Mouse (Mus musculus): ENCODE measurements around the gene Lhx5.

Gene Lhx5

DNA sequence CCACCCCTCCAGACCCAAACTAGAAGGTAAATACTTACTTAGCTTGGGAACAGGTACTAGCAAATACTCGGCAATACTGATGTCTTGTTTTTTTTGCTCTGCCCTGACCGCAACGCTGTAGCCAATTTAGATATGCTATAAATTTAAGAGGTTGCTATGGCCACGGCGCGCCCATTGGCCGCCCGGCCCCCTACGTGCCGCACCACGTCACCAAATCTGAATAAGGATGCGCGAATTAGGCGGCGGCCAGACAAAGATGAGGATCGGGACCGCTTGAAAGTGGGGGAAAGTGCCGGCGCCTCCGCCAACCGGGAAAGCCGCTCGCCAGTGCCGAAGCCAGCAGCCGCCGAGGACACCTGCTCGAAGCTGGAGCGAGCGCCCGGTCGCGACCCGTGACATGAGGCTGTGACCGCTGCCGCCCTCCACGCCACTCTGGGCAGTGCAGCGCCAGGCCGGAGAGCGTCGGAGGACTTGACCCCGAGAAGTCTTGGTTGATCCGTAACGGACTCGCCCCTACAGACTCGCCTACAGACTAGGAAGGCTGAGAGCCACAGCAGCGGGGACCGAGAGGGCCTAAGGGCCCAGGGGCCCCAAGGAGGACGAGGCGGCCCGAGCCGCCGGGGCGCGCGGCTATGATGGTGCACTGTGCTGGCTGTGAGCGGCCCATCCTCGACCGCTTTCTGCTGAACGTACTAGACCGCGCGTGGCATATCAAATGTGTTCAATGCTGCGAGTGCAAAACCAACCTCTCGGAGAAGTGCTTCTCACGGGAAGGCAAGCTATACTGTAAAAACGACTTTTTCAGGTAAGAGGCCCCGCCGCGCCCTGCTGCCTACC lies at the start of gene Lhx5:
Gene Lhx5 (plus strand): TSS at position 51 of the 837 bp plus-strand sequence.
- DNase-seq, result no peak

DNA sequence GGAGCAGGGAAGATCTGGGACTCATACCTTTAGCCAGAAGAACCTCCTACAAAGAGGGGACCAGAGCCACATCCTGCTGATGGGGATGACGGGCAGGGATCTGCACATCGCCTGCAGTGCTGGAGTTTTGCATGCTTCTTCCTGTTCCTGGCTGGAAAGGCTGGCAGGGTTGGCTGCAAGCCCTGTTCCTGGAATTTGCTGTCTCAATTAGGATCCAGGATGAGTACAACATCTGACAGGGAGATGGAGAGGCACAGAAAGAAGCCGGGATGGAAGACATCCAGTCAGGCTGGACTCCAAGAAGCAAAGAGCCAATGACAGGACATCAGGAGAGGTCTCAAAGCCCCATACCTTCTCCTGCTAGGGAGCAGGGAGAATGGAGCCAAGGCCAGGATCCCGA lies 45.1 kb upstream of the Lhx5 start:
- DNase-seq, result no peak

DNA sequence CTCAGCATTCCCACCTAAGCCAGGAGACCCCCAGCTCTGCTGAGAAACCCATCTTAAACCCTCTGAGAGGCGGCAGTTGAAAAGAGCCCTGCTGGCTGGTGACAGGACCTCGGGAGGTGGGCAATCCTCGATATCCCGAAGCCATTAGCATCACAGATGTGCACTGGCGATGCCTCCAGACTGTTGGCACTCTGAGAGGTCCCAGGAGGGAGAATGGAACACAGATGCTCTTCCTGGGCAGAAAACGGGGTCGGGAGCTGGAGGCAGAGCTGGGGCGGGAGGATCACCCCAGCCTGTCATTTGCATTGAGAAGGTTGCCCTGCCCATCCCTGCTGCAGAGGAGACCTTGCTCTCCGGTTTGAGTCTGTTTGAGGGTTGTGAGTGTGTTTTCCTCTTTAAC lies 42.7 kb upstream of the Lhx5 start:
- DNase-seq, result no peak

DNA sequence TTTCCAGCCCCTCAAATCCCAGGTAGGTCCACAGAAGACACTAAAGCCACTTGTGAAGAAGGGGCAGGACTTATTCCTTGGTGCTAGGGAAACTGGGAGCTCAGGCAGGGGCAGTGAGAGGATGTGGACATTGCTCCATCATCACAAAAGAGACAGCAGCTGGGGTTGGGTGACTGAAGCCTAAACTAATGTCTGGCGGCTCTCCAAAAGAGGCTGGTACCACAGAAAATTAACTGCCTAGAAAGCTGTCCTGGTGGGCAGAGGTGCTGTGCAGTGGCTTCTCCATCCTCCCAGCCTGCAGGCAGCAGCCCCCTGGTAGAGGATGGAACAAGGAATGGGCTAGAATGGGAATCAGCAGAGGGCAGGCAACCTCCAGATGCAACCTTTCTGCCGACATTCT lies 41.5 kb upstream of the Lhx5 start:
- DNase-seq, result no peak

DNA sequence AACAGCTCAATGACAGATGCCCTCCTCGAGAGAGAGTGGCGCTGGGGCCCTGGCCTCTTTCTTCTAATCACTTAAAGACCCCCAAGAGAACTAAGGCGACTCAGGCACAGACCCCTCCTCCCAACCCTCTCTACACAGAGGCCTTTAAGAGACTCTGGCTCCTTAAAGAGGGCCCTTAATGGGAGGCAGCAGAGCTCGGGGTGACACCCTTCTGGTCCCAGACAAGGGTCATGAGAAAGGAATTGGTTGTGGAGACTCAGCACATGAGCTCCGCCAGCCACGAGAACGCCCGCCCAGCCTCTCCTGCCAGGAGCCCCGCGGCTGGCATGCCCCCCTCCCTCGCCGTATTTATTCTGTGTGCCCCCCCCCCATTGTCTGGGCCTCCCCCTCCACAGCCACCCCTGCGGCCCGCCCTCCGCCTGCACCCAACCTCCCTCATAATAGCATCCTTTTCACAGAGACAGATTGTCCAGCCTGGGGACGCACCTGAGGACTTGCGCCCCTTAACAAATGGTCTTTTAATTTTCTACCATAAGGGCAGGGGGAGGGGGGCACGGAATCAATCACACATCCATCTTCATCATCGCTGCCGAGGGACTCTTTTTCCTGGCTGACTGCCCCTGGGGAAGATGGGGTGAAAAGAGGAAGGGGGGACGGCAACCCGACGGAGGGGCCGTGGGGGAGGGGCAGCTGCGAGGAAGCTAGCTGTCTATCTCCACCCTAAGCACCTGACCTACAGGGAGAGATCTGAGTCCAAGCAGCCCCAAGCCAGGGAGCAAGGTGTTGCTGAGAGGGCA lies 37.4 kb upstream of the Lhx5 start:
- DNase-seq, result no peak

DNA sequence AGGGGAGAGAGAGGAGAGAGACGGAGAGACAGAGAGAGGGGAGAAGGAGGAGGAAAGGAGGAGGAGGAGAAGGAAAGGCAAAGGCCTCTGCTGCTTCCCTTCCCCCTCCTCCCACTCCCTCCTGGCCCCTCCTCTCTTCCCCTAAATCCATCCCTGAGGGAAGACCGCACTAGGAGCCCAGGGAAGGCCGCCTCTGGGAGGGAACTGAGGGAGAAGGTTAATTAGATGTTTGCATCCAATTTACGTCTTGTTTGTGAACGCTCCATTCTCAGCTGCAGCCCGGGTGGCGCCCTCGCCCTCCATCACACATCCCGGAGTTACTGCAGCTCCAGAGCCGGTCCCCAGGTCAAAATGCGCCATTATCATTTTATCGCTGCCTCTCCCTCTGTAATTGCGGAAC lies 33.5 kb upstream of the Lhx5 start:
- no peak for DNase-seq

DNA sequence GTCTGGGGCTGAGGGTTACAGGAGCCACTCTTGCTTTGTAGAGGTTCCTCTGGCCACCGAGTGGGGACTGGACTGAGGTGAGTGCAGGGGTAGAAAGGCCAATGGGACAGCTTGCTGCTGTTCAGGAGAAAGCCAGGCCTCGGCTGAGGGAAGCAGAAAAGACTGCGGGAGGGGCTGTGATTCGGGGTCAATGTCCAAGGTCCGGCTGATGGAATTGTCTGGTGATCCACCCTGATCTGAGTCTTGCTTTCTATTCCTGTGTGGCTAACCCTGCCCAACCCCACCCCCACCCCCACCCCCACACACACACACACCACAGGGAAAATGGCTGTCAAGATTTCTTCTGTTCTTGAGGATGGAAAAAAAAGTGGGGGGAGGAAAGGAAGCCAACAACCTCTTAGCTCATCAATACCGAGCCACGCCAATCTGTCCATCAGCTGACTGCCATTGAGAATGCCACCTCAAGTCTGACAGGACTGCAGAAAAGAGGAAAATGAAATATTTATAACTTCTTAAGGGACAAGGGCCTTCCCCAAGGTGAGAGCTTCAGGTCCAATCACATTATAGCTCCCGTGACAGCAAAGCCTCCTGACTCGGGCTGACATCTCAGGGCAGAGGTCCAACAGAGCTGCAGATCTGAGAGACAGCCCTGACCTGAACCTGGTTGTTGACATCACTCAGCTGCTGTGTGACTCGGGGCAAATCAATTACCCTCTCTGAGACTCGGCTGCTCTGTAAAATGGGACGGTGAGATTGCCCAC lies 26.5 kb upstream of the Lhx5 start:
- DNase-seq, result no peak

DNA sequence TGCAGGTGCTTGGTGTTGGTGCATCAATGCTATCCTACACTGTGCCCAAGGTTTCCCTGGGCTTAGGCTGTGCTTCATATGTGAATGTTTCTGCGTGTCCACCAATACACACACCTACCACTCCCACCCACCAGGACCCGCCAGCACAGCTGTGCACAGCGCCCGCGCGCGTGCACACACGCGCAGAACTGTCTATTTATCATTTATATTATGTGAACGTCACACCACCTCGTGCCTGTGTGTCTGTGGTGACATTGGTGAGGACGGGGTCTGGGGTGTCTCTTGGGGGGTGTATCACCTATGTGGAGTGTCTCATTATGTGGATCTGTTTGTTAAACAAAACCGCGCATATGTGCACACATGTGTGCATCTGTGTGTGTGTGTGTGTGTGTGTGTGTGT lies 22.6 kb upstream of the Lhx5 start:
- no peak for DNase-seq

DNA sequence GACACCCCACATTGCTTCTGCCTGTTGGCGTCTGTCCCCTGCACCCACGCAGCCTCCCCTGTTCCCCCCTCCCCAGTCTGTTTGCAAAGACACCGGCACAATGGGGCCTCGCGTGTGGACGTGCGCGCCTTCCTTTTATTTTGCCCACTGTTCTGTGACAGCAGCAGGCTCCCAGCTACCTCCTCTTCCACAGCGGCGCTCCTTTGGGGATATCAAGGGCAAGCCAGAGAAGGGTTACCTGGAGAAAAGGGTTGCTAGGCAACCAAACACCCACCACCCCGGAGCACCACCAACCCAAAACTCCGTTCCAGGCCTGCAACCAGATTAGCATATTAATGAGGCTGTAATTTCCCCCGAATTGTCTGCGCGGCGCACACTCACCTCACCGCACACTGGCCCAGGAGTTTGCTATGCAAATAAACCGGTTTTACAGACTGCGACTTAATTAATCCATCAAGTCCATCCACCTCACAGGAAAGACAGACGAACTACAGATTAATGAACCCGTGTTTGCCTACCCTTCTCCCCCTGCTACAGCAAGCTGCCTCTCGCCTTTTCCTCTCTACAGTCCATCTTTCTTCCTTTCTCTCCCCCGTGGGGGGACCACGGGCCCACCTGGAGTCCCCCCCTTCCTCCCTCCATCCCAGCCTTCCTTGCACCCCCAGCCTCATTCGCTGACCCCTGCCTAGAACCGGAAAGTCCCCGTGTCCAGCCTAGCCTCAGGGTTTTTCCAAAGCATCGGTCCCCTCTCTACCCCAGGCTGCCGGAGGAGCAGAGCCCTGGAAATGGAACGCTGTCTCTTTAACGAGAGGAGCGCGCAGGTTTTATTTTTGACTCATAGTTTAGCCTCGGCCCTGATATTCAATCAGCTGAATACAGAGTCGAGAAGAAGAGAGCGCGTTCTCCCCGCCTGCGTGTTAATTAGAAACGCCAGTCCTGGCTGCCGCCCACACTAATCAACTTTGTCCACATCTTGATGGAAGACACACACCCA lies 21.8 kb upstream of the Lhx5 start:
- DNase-seq, result no peak

DNA sequence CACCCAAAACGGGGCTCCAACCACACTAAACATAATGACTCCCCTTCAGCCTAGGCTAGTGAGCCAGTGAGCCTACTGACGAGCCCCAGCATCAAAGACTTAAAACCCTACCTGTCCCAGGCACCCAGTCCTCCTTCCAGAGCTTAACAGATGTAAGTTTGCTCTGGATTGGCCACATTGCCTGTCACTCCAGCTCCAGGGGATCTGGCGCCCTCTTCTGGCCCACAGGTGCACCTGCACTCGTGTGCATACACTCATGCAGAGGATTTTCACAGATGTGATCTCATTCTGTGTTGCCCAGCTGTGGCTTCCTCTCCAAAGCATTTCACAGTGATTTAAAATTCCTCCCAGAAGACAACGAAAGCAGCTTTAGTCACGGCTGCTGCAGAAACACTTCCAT lies 18.1 kb upstream of the Lhx5 start:
- DNase-seq, result no peak

DNA sequence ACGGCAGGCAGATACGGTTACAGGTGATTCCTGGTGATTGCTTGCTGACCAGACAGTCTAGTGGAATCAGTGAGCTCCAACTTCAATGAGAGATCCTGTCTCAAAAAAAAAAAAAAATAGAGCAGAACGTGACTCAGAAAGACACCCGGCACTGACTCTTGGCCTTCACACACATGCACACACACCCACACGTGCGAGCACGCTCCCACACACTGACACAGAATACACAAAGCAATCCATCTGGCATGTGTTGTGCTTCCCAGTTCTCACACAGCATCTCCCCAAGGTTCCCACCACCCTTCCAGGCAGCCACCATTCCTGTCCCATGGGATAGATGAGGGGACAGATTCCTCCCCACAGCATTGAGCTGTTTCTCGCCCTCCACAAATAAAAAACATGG lies 11.4 kb upstream of the Lhx5 start:
- no peak for DNase-seq

DNA sequence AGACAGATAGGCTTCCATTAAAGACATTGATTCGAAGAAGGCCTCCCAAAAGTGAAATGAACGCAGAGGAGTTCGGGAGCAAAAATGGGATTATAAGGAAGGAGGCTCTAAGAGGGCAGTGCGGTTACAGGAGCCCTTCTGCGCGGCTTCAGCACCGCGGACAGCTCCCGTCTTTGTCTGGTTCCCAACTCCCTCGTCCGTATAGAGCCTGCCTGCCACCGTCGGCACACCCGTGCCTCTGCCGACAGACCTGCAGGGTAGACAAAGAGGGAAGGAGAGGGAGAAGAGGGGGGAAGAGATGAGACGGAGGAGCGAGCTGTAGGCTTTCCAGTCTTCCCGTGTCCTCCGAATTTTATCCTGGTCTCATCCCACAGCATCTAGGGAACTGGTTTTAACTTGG lies 7.5 kb upstream of the Lhx5 start:
- no peak for DNase-seq

DNA sequence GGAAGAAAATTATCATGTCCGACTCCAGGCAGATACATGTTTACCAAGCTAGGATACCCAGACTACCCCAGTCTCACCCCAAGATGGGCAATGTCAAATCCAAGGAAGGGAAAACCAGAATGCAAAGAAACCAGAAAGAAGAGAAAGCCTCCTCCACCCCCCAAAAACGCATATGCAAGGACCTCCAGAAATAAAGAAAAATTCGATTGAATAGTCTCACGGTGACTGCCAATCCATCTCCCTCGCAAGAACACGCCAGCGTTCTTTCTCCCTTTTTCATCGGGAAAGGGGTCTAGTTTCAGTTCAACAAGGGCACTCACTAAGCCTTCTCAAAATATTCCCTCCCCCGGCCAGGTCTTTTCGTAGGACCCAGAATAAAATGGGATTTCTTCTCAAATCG lies 6.8 kb upstream of the Lhx5 start:
- DNase-seq, result no peak

DNA sequence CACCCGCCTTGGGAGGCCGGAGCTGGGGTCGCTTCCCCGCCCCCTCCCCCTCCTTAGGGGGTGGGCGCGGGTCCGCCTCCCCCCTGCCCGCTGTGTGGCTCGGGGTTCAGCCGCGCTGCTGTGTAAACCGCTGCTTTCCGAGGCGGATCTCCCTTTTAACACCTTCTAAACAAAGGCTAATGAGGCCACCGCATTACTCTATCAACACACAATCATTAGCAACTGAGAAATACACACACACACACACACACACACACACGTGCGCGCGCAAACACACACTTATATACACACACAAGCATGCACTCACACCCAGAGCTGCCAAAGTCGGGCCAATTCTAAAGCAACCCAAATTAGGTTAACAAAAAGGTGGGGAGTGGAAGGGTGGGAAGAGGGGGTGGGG lies 5.8 kb upstream of the Lhx5 start:
- DNase-seq, result no peak

DNA sequence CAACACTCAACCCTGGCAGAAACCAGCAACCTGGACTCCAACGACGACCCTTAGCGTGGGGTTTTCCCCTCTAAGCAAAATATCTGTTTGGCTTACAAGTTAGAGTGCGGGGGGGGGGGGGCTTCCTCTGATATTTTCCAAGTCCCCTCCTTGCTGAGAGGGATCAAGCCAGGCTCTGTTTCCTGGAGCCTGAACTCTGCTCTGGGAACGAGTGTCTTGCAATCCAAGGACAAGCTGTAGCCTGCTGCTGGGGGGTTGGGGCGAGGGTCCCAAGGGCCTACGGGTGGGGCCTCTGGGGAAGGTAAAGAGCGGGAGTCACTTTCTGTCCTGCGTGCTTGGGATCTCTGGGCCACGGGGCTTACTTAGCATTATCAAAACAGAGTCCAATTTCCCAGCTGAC lies 4.9 kb upstream of the Lhx5 start:
- DNase-seq, result no peak

DNA sequence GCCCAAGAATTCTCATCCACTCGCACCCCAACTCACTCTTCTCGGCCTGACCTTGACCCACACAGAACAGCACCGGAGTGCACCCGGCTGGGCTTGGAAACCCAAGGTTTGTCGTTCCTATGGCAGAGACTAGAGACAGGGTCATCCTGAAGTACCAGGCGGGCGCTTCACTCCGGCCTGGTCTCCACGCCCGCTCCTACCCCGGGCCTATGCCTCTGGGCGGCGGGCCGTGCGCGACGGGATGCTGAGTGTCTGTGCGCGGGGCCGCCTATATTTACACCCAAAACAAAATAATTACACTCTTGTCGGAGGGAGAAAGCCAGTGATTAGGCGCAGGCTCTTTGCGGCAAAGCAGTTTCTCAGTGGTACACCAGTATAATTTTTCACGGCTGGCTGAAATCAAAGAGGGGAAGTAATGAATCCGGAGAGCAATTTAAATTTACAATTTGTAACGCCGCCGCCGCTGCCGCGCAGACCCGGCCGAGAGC lies 4.0 kb upstream of the Lhx5 start:
- DNase-seq, result no peak

DNA sequence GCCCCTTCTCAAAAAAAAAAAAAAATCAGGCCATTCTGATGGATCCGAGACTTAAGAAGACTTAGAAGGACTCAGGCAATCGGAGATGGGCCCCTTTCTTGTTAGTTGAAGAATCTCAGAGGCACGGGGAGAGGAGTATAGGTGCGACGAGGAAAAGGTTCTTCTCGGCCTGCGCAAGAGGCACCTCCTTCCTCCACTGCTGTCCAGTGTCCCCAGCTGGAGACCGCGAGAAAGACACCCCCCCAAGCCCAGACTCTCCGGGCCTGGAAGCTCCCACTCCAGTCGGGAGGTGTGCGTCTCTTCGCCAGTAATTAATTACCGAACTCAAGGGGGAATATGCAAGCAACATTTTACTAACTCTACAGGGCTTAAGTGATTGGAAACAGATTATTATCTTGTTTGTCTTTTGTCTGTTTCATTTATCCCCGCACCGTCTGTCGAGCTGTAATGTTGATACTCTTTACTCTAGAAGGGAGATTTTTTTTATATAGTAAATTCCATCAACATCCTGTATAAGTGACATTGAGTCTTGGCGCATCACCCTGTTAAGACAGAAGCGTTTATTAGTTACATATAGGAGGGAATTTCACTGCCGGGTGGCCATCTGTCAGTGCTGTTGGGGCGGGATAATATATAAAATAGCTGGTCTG lies 3.2 kb upstream of the Lhx5 start:
- DNase-seq, result no peak

DNA sequence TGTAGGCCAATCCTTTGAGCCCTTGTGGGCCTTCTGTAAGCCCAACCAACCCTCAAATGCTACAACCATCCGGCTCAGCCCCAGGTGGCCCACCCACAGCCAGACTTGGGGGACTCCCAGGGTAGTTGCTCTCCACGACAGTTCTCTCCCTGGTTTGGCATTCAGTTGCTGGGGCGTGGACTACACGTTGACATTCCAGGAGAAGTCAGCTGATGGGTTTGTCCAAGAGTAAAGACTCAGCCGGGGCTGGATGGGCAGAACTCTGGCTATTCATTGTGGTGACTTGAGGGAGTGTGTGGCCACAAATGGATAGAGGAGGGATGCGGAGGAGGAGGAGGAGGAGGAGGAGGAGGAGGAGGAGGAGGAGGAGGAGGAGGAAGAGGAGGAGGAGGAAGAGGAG lies 2.5 kb upstream of the Lhx5 start:
- DNase-seq, result no peak

DNA sequence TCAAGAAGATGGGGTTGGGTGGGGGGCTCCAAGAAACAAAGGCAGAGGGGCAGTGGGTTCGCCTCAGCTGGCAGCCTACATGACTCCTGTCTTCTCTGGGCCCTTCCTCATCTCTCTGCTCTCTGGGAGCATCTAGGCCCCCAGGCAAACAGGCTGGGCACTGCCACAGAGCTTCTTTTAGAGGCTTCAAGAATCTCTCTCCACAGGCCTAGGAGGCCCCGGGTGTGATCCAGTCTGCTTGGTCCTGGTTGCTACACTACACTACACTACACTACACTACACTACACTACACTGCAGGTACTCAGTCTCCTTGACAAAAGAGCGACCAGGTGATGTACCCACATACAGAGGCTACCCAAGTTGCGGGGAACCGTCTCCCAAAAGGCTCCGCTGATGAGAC lies 1.8 kb upstream of the Lhx5 start:
- no peak for DNase-seq

DNA sequence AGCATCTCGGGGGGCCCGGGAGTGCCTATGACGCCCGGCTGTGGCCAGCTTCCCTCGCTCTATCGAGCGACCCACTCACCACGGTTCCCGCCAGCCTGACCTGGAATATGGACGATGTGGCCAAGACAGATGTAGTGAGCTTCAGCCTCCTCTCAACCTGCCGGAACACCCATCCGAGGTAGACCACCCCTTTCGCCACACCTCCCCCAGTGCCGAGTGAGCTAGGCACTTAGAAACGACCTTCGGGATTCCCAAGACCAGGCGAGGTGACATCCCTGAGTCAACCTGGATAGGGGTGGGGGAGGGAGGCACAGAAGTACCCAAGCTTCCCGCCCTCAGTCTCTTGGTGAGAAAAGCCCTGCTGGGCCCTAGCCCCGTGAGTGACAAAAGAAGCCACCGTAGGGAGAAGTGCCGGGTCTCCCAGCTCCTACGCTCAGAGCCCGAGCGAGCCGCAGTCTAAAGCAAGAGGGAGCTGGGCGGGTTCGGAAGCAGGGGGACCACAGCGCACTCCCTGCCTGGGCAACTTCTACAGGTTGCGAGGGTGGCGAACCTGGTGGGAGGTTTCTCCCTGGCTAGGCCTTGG lies 407 bp upstream of the Lhx5 start:
- no peak for DNase-seq

DNA sequence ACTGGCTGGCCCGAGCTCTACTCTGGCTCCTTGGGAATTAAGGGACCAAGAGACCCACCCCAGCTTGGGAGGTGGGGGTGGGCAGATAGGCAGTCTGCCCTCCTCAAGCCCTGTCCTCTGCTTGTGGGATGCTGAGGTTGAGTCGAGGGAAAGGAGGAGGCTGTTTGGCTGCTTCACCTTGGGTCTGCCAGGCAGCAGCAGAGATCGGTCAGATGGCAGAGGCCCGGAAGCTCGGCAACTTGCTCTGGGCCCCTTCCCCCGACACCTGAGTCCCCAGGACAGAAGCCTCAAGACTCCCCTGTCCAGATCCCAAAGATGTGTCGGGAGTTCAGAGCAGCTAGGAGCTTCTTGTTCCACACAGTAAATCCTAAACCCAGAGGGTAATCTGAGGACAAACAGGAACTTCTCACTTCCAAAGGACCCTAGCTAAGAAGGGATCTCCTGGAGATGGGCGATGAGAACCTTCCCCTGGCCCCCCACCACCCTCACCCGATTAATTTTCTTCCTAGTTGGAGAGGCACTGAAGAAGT lies 1.1 kb downstream of the Lhx5 start:
- DNase-seq, result no peak

Measured in cerebellum, adult 11 months (tissue).